Mouse (Mus musculus): ENCODE measurements around the gene Msh4. TPM values are rescaled to one million over a fixed set of nuclear protein-coding genes. Genes with fewer than 3 reads are reported as not detected.

The Msh4 gene
- polyA plus RNA-seq (2015; fragmentation: Nextera tagmentation; extraction: Ambion mirVana), result 0.08 and 0.09 TPM in 2 replicates

GRCm38 (mm10) chr3:153906136-153906871 is at the start of gene Msh4:
Gene Msh4, minus strand, starts transcription at chr3:153906138.
- no peak for ATAC-seq (ENCODE audit: insufficient read depth, low FRiP score, low read depth)
- 80% methylated on average over 9 of the region's 9 CpGs for WGBS

GRCm38 (mm10) chr3:153948176-153948575 is 42.2 kb upstream of the Msh4 start:
- Histone ChIP-seq H3K9me3 (no peaks in the 10 kb centered on the region), H3K4me2 (no peak overlapping the region), H3K27me3 (replicated peaks) (no peaks in the 10 kb centered on the region), H3K4me1 (peaks cover 2% of the 10 kb centered on the region; the same call in 1 of the 2 replicates), H3K27ac (no peak overlapping the region), H3K4me3 (replicated peaks) (no peak overlapping the region), H3K36me3 (no peaks in the 10 kb centered on the region), H3K9ac (no peak overlapping the region)
- ATAC-seq (ENCODE audit: insufficient read depth, low FRiP score, low read depth), result no peak
- WGBS, result 66% methylated on average over 2 of the region's 2 CpGs

More at GRCm38 (mm10) chr3:153906136-153906871, at the start of gene Msh4:
- no peak within 1 kb of the TSS for H3K4me2 ChIP-seq
- H3K27me3 ChIP-seq (replicated peaks), result no peaks in the 10 kb centered on the region
- H3K4me1 ChIP-seq, result peaks cover 29% of the 10 kb centered on the region
- no peak within 1 kb of the TSS for H3K4me3 ChIP-seq (replicated peaks)
- H3K9ac ChIP-seq, result no peak within 1 kb of the TSS
- H3K27ac ChIP-seq, result no peak within 1 kb of the TSS
- H3K36me3 ChIP-seq, result peaks cover 55% of the 10 kb centered on the region
- H3K9me3 ChIP-seq, result no peaks in the 10 kb centered on the region

GRCm38 (mm10) chr3:153947271-153947670 is 41.3 kb upstream of the Msh4 start:
- Histone ChIP-seq H3K36me3 (no peaks in the 10 kb centered on the region), H3K27me3 (replicated peaks) (no peaks in the 10 kb centered on the region), H3K4me3 (replicated peaks) (no peak overlapping the region), H3K4me1 (peaks cover 9% of the 10 kb centered on the region), H3K9ac (no peak overlapping the region), H3K4me2 (no peak overlapping the region), H3K27ac (no peak overlapping the region), H3K9me3 (no peaks in the 10 kb centered on the region)
- whole genome bisulfite sequencing, result 68% methylated on average over 4 of the region's 4 CpGs
- no peak for ATAC-seq (ENCODE audit: insufficient read depth, low FRiP score, low read depth)

GRCm38 (mm10) chr3:153944335-153944990 is 38.5 kb upstream of the Msh4 start, which contains the start of gene Acadm:
Gene Acadm, minus strand, starts transcription at chr3:153944632.
- Histone ChIP-seq H3K27me3 (replicated peaks) (no peaks in the 10 kb centered on the region), H3K4me3 (replicated peaks) (peak within 1 kb of the TSS; percentile 74), H3K9ac (peak within 1 kb of the TSS; percentile 74), H3K4me1 (peaks cover 9% of the 10 kb centered on the region), H3K9me3 (no peaks in the 10 kb centered on the region), H3K27ac (peak within 1 kb of the TSS; percentile 90), H3K36me3 (peaks cover 5% of the 10 kb centered on the region; the same call in 1 of the 2 replicates), H3K4me2 (peak within 1 kb of the TSS; percentile 72)
- WGBS, result under 1% methylated on average over 41 of the region's 41 CpGs
- peak; percentile 99 for ATAC-seq (ENCODE audit: insufficient read depth, low FRiP score, low read depth)

GRCm38 (mm10) chr3:153943901-153944334 is 38.0 kb upstream of the Msh4 start:
- Histone ChIP-seq H3K27ac (peak overlapping the region; percentile 90), H3K9me3 (no peaks in the 10 kb centered on the region), H3K9ac (peak overlapping the region; percentile 74), H3K27me3 (replicated peaks) (no peaks in the 10 kb centered on the region), H3K4me3 (replicated peaks) (peak overlapping the region; percentile 74), H3K4me2 (peak overlapping the region; percentile 72), H3K36me3 (peaks cover 5% of the 10 kb centered on the region; the same call in 1 of the 2 replicates), H3K4me1 (peaks cover 9% of the 10 kb centered on the region)
- 0% methylated on average over 19 of the region's 19 CpGs for WGBS
- peak; percentile 54 for ATAC-seq (ENCODE audit: insufficient read depth, low FRiP score, low read depth)

GRCm38 (mm10) chr3:153943003-153943640 is 37.2 kb upstream of the Msh4 start:
- Histone ChIP-seq H3K9ac (peak overlapping the region; percentile 74; the same call in 1 of the 2 replicates), H3K4me3 (replicated peaks) (peak overlapping the region; percentile 74), H3K27ac (peak overlapping the region; percentile 90; the same call in 1 of the 2 replicates), H3K9me3 (no peaks in the 10 kb centered on the region), H3K27me3 (replicated peaks) (no peaks in the 10 kb centered on the region), H3K4me1 (peaks cover 9% of the 10 kb centered on the region), H3K4me2 (peak overlapping the region; percentile 72), H3K36me3 (peaks cover 5% of the 10 kb centered on the region; the same call in 1 of the 2 replicates)
- WGBS, result 15% methylated on average over 12 of the region's 12 CpGs
- no peak for ATAC-seq (ENCODE audit: insufficient read depth, low FRiP score, low read depth)

GRCm38 (mm10) chr3:153941613-153942012 is 35.7 kb upstream of the Msh4 start:
- Histone ChIP-seq H3K9me3 (no peaks in the 10 kb centered on the region), H3K4me2 (no peak overlapping the region), H3K27ac (no peak overlapping the region), H3K4me1 (peaks cover 9% of the 10 kb centered on the region), H3K4me3 (replicated peaks) (no peak overlapping the region), H3K36me3 (peaks cover 5% of the 10 kb centered on the region; the same call in 1 of the 2 replicates), H3K9ac (no peak overlapping the region), H3K27me3 (replicated peaks) (no peaks in the 10 kb centered on the region)
- 94% methylated on average over 13 of the region's 13 CpGs for WGBS
- ATAC-seq (ENCODE audit: insufficient read depth, low FRiP score, low read depth), result no peak

- Histone ChIP-seq H3K27me3 (replicated peaks) (no peaks in the 10 kb centered on the region), H3K4me3 (replicated peaks) (no peak overlapping the region), H3K9me3 (no peaks in the 10 kb centered on the region), H3K4me2 (no peak overlapping the region), H3K36me3 (peaks cover 5% of the 10 kb centered on the region; the same call in 1 of the 2 replicates), H3K9ac (no peak overlapping the region), H3K27ac (no peak overlapping the region), H3K4me1 (peaks cover 9% of the 10 kb centered on the region)
- 93% methylated on average over 9 of the region's 9 CpGs for WGBS
- ATAC-seq (ENCODE audit: insufficient read depth, low FRiP score, low read depth), result no peak
Measured at GRCm38 (mm10) chr3:153940486-153940885, 34.5 kb upstream of the Msh4 start.

- H3K27ac ChIP-seq, result no peak overlapping the region
- no peak overlapping the region for H3K4me3 ChIP-seq (replicated peaks)
- H3K27me3 ChIP-seq (replicated peaks), result no peaks in the 10 kb centered on the region
- H3K36me3 ChIP-seq, result peaks cover 5% of the 10 kb centered on the region; the same call in 1 of the 2 replicates
- no peaks in the 10 kb centered on the region for H3K9me3 ChIP-seq
- no peak overlapping the region for H3K9ac ChIP-seq
- 88% methylated on average over 8 of the region's 8 CpGs for WGBS
- peaks cover 9% of the 10 kb centered on the region for H3K4me1 ChIP-seq
- ATAC-seq (ENCODE audit: insufficient read depth, low FRiP score, low read depth), result no peak
- no peak overlapping the region for H3K4me2 ChIP-seq
Measured at GRCm38 (mm10) chr3:153940021-153940420, 34.1 kb upstream of the Msh4 start.

GRCm38 (mm10) chr3:153937116-153937810 is 31.3 kb upstream of the Msh4 start:
- ATAC-seq (ENCODE audit: insufficient read depth, low FRiP score, low read depth), result no peak
- Histone ChIP-seq H3K9me3 (no peaks in the 10 kb centered on the region), H3K36me3 (peaks cover 10% of the 10 kb centered on the region; the same call in 1 of the 2 replicates), H3K27me3 (replicated peaks) (no peaks in the 10 kb centered on the region), H3K9ac (no peak overlapping the region), H3K4me3 (replicated peaks) (no peak overlapping the region), H3K27ac (no peak overlapping the region), H3K4me2 (no peak overlapping the region), H3K4me1 (no peaks in the 10 kb centered on the region)
- 94% methylated on average over 17 of the region's 17 CpGs for WGBS

- WGBS, result 75% methylated on average over 9 of the region's 9 CpGs
- H3K4me3 ChIP-seq (replicated peaks), result no peak overlapping the region
- no peak overlapping the region for H3K27ac ChIP-seq
- no peak for ATAC-seq (ENCODE audit: insufficient read depth, low FRiP score, low read depth)
- no peaks in the 10 kb centered on the region for H3K4me1 ChIP-seq
- no peak overlapping the region for H3K9ac ChIP-seq
- peaks cover 14% of the 10 kb centered on the region; the same call in 1 of the 2 replicates for H3K36me3 ChIP-seq
- no peaks in the 10 kb centered on the region for H3K27me3 ChIP-seq (replicated peaks)
- H3K4me2 ChIP-seq, result no peak overlapping the region
- no peaks in the 10 kb centered on the region for H3K9me3 ChIP-seq
Measured at GRCm38 (mm10) chr3:153935878-153936277, 29.9 kb upstream of the Msh4 start.
